Mouse (Mus musculus) gastrocnemius, adult 2 months (tissue): ENCODE data around the gene Pparg. TPM values are rescaled to one million over a fixed set of nuclear protein-coding genes. Genes with fewer than 3 reads are reported as not detected.

ENCODE experiments used
- DNase-seq: peaks from one replicate; pipeline ENCODE4 v3.0.0; 2022
- H3K27ac ChIP-seq: fragments of 200-600 bp; 2 replicates; pipeline ENCODE4 v1.8.1; 2022; ENCODE audit warnings: mild to moderate bottlenecking
- H3K4me3 ChIP-seq: fragments of 200-600 bp; 2 replicates; pipeline ENCODE4 v1.8.1; 2022; ENCODE audit warnings: mild to moderate bottlenecking, moderate library complexity
- CTCF ChIP-seq: fragments of 200-600 bp; IDR thresholded peaks from 2 replicates; pipeline ENCODE4 v1.8.1; 2022; ENCODE audit warnings: antibody characterized with exemption, mild to moderate bottlenecking, moderate library complexity
- intact Hi-C: fragments of 180-260 bp; cut with DNase I; formaldehyde crosslinking; loops from one replicate; pipeline ENCODE4 v1.15.1; 2025
- total RNA-seq, 2 experiments: library from RNA; stranded (reverse); gene quantifications; 2 replicates each; pipeline ENCODE4 v1.2.3; 2021

Pparg gene
- total RNA-seq, 2 experiments from 2014 or later, result 1.3 to 4.8 TPM

- no peak for TF ChIP-seq CTCF
- DNase-seq, result no peak
Measured at GRCm38 (mm10) chr6:115333099-115333694, 27.6 kb upstream of the Pparg start.

GRCm38 (mm10) chr6:115335536-115335935 lies 25.2 kb upstream of the Pparg start:
- no peak for DNase-seq
- Histone ChIP-seq H3K27ac (no peak overlapping the region), H3K4me3 (no peak overlapping the region)
- intact Hi-C loops, result no loop called here
- no peak for TF ChIP-seq CTCF

More at GRCm38 (mm10) chr6:115333099-115333694, 27.6 kb upstream of the Pparg start:
- H3K4me3 ChIP-seq, result no peak overlapping the region
- H3K27ac ChIP-seq, result no peak overlapping the region
- intact Hi-C loops, result no loop called here

GRCm38 (mm10) chr6:115340084-115340483 lies 20.7 kb upstream of the Pparg start:
- intact Hi-C loops, result loop anchor here (10.0 kb wide), 1 partner anchor 195 kb away; no protein-coding TSS in a partner anchor
- no peak overlapping the region for H3K27ac ChIP-seq
- H3K4me3 ChIP-seq, result no peak overlapping the region
- no peak for TF ChIP-seq CTCF
- no peak for DNase-seq

GRCm38 (mm10) chr6:115343096-115343495 lies 17.7 kb upstream of the Pparg start:
- no peak for TF ChIP-seq CTCF
- intact Hi-C loops, result loop anchor here (10.0 kb wide), 1 partner anchor 192 kb away; no protein-coding TSS in a partner anchor
- no peak for DNase-seq
- Histone ChIP-seq H3K4me3 (no peak overlapping the region), H3K27ac (no peak overlapping the region)

DNA sequence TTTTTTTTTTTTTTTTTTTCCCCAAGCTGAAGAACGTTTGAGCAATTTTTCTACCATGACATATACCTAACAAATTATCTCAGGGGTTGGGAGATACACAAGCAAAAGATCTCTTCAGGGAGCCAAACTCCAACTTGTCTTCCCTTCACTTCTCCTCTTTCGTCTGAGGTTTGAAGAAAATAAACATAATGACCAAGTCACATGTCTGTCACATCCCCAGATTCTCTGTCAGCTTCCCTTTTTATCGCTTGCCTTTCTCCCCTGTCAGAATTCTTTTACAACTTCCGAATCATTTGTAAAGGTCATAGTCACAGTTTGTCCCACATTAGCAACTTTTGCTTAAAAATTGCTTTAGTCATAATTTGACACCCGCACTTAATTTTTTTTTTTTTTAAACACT lies 17.2 kb upstream of the Pparg start:
- intact Hi-C loops, result loop anchor here (10.0 kb wide), 1 partner anchor 191 kb away; no protein-coding TSS in a partner anchor
- DNase-seq, result no peak
- Histone ChIP-seq H3K27ac (peak overlapping the region; percentile 70), H3K4me3 (peak overlapping the region; percentile 62)
- no peak for TF ChIP-seq CTCF

GRCm38 (mm10) chr6:115344101-115344500 lies 16.6 kb upstream of the Pparg start:
- intact Hi-C loops, result loop anchor here (10.0 kb wide), 1 partner anchor 191 kb away; no protein-coding TSS in a partner anchor
- H3K4me3 ChIP-seq, result peak overlapping the region; percentile 62
- peak overlapping the region; percentile 70 for H3K27ac ChIP-seq
- no peak for DNase-seq
- TF ChIP-seq CTCF, result no peak

DNA sequence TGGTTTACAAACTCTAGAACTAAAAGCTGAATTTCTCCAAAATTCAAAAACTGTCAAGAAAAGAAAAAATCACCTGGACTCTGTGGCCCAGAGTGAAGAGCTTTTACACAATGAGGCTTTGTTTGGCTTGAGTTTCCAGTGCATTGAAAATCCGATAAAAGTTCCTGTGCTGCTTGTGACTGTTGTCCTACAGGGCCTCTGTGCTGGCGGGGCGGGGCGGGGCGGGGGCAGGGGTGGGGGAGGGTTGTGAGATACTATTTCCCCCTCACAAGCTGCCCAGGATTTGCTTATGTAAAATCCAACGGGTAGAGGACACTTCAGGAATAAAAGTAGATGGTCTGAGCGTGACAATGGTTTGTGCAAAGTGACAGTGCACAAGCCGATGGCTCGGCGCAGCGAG lies 16.2 kb upstream of the Pparg start:
- Histone ChIP-seq H3K27ac (peak overlapping the region; percentile 70), H3K4me3 (peak overlapping the region; percentile 62)
- DNase-seq, result no peak
- TF ChIP-seq CTCF, result no peak
- intact Hi-C loops, result loop anchor here (10.0 kb wide), 1 partner anchor 190 kb away; no protein-coding TSS in a partner anchor

DNA sequence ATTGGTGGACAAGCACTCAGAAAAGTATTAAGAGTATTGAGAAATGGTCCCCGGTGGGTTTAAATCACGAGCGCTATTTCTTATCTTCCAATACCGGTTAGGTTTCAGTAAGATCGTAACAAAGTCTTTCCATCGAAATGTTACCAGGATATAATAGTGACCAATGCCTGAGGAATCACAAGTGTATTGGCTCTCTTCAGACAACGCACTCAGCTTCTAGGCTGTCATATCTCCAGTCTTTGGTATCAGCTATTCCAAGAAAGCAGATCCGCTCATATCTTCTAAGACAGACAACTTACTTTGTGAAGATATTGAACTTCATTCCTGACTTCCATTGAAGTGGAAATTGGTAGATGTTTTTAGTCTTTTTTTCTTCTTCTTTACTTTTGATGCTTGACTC lies 15.7 kb upstream of the Pparg start:
- Histone ChIP-seq H3K4me3 (peak overlapping the region; percentile 62), H3K27ac (peak overlapping the region; percentile 35; the same call in 1 of the 2 replicates)
- no peak for DNase-seq
- intact Hi-C loops, result loop anchor here (10.0 kb wide), 1 partner anchor 190 kb away; no protein-coding TSS in a partner anchor
- TF ChIP-seq CTCF, result no peak

- no peak for TF ChIP-seq CTCF
- intact Hi-C loops, result loop anchor here (10.0 kb wide), 1 partner anchor 185 kb away; no protein-coding TSS in a partner anchor
- Histone ChIP-seq H3K27ac (no peak overlapping the region), H3K4me3 (no peak overlapping the region)
- DNase-seq, result no peak
Measured at GRCm38 (mm10) chr6:115349641-115350464, 10.9 kb upstream of the Pparg start.

DNA sequence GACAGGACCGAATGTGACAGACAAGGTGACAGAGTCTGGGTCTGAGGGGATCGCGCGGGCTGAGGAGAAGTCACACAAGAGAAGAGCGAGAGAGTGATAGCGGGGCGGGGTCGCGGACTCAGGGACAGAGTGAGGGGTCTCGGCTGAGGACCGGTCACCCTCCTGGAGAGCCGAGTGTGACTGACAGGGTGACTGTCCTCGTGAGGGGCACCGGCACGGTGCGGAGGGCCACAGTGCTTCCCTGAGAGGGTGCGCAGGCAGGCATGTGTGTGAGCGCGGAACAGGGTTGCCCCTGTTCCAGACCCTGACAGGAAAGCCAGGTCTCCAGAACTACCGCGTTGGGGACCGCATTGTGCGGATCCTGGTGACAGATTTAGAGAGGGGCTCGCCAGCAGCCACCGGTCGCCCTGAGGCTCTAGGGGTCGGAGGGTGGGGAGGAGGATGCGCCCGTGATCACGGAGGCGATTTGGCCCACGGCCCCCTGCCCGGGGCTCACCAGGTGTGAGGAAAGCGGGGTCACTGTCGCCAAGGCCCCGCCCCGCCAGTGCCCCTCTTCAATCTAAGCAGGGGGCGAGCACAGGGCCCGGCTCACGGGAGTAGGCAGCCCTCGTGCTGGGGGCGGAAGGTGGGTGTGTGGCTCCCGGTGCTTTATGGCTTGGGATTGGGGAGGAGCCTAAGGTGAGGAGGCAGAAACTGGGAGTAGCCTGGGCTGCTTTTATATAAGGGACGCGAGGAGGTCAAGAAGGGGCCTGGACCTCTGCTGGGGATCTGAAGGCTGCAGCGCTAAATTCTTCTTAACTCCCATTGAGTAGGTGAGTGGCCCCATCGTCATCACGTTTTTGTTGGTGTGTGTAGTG lies 1.1 kb downstream of the Pparg start:
- intact Hi-C loops, result loop anchor here (10.0 kb wide), 1 partner anchor 183 kb away; the partner anchor contains the start of gene Tsen2
- peak; percentile 33 for DNase-seq
- no peak for TF ChIP-seq CTCF

DNA sequence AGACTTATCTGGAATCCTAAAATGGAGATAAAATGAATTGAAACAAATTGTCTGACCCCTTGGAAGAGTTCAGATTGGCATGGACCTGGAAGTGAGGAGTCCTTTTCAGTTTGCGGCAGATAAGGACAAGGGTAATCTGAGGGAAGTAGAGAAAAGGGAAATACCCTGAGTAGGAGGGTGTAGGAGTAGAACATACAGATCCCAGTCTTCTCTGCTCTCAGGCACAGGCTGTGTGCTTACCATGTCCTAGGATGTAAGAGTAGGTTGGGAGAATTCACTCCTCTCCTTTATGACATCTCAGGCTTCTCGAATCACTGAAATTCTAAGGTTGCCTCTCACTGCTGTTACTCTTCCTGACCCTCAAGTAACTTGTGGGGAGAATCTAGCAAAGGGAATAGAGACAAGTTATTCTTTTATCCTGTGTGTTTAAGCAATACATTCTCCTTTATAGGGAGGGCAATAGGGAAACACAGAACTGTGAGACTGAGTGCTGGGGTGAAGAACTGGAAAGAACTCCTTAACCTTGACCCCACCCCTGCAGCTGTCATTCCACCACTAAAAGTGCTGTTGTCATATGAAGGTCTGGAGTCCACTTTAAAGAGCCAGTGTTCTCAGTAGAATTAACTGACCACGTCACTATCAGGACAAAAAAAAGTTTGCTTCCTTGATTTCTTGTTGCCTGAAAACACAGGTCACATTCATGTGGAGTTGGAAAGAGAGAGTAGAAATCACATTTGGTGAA lies 6.3 kb downstream of the Pparg start:
- no peak overlapping the region for H3K27ac ChIP-seq
- no peak overlapping the region for H3K4me3 ChIP-seq
- no peak for TF ChIP-seq CTCF
- intact Hi-C loops, result loop anchor here (10.0 kb wide), 1 partner anchor 178 kb away; the partner anchor contains the start of gene Tsen2
- no peak for DNase-seq

More for the DNA sequence above, 1.1 kb downstream of the Pparg start:
- Histone ChIP-seq H3K27ac (peak overlapping the region; percentile 83), H3K4me3 (peak overlapping the region; percentile 85)
